Mouse (Mus musculus) MEL (cell line): ENCODE measurements around the gene Auts2. TPM values are rescaled to one million over a fixed set of nuclear protein-coding genes. Genes with fewer than 3 reads are reported as not detected.

ENCODE experiments used
- DNase-seq: peaks from one replicate; pipeline ENCODE4 v3.0.0; 2011; ENCODE audit warnings: low read depth, low spot score
- H3K27ac ChIP-seq: 2 replicates; pipeline ENCODE4 v1.5.1; 2012; ENCODE audit warnings: low read depth, mild to moderate bottlenecking, control low read depth, low read length, moderate library complexity; ENCODE audit not compliant: control insufficient read depth
- H3K27me3 ChIP-seq, 2 experiments: fragments of 150-350 bp in 1 of 2; sonication (generic) in 1 of 2; 2 replicates each; pipeline ENCODE4 v1.6.1; 2012; ENCODE audit warnings: low read length in 2 of 2, mild to moderate bottlenecking in 2 of 2, improper control_type of control experiment in 1 of 2, moderate library complexity in 1 of 2; ENCODE audit not compliant: insufficient read depth in 2 of 2, control insufficient read depth in 1 of 2
- H3K36me3 ChIP-seq, 2 experiments: 2 replicates each; pipeline ENCODE4 v1.6.1; 2012 to 2014; ENCODE audit warnings: low read length in 2 of 2, improper control_type of control experiment in 1 of 2, inconsistent platforms in 1 of 2, mild to moderate bottlenecking in 1 of 2; ENCODE audit not compliant: insufficient read depth in 2 of 2, control insufficient read depth in 1 of 2
- H3K4me1 ChIP-seq, 2 experiments: fragments of 150-350 bp in 1 of 2; sonication (generic) in 1 of 2; 2 replicates each; pipeline ENCODE4 v1.6.1; 2012; ENCODE audit warnings: low read length in 2 of 2, improper control_type of control experiment in 1 of 2, mild to moderate bottlenecking in 1 of 2; ENCODE audit not compliant: insufficient read depth in 2 of 2, control insufficient read depth in 1 of 2
- H3K4me3 ChIP-seq, 2 experiments: fragments of 150-350 bp in 1 of 2; sonication (generic) in 1 of 2; 2 replicates each; pipeline ENCODE4 v1.5.1; 2012; ENCODE audit warnings: low read depth in 2 of 2, low read length in 2 of 2, mild to moderate bottlenecking in 2 of 2, moderate library complexity in 2 of 2, control low read depth in 1 of 2, improper control_type of control experiment in 1 of 2; ENCODE audit not compliant: control insufficient read depth in 1 of 2, insufficient read depth in 1 of 2
- H3K79me2 ChIP-seq: 2 replicates; pipeline ENCODE4 v1.6.1; 2012; ENCODE audit warnings: mild to moderate bottlenecking, low read length, moderate library complexity; ENCODE audit not compliant: control insufficient read depth, poor library complexity, insufficient read depth
- H3K9ac ChIP-seq: 2 replicates; pipeline ENCODE4 v1.6.1; 2012; ENCODE audit warnings: low read depth, mild to moderate bottlenecking, control low read depth, low read length, moderate library complexity; ENCODE audit not compliant: control insufficient read depth, poor library complexity, severe bottlenecking
- H3K9me3 ChIP-seq: fragments of 150-350 bp; sonication (generic); replicated peaks from 2 replicates; pipeline ENCODE4 v1.6.1; 2012; ENCODE audit warnings: mild to moderate bottlenecking, low read length, improper control_type of control experiment, moderate library complexity; ENCODE audit not compliant: insufficient read depth
- CTCF ChIP-seq, 3 experiments: IDR thresholded peaks in 2 of 3; conservative IDR thresholded peaks in 1 of 3; 2 replicates each; pipeline ENCODE4 v1.5.1; 2011 to 2012; ENCODE audit warnings: low read length in 3 of 3, low read depth in 2 of 3, mild to moderate bottlenecking in 2 of 3, improper control_type of control experiment in 1 of 3, inconsistent platforms in 1 of 3, mixed read lengths in 1 of 3, moderate library complexity in 1 of 3; ENCODE audit not compliant: control insufficient read depth in 1 of 3, insufficient read depth in 1 of 3, poor library complexity in 1 of 3, severe bottlenecking in 1 of 3
- ELF1 ChIP-seq: IDR thresholded peaks from 2 replicates; pipeline ENCODE4 v1.6.1; 2014; ENCODE audit warnings: low read depth, mild to moderate bottlenecking, inconsistent platforms, low read length, improper control_type of control experiment, moderate library complexity
- EP300 ChIP-seq, 2 experiments: IDR thresholded peaks; 2 replicates each; pipeline ENCODE4 v1.6.1; 2011; ENCODE audit warnings: improper control_type of control experiment in 2 of 2, low read length in 2 of 2, low read depth in 1 of 2, mild to moderate bottlenecking in 1 of 2
- ETS1 ChIP-seq: IDR thresholded peaks from 2 replicates; pipeline ENCODE4 v1.6.1; 2012; ENCODE audit warnings: low read depth, mild to moderate bottlenecking, inconsistent platforms, low read length, improper control_type of control experiment, moderate library complexity
- GABPA ChIP-seq: IDR thresholded peaks from 2 replicates; pipeline ENCODE4 v1.6.1; 2012; ENCODE audit warnings: low read depth, mild to moderate bottlenecking, inconsistent platforms, low read length, improper control_type of control experiment, moderate library complexity
- KAT2A ChIP-seq: conservative IDR thresholded peaks from 2 replicates; pipeline ENCODE4 v1.6.1; 2012; ENCODE audit warnings: low read depth, low read length, improper control_type of control experiment, inconsistent platforms
- MAFK ChIP-seq: IDR thresholded peaks from 2 replicates; pipeline ENCODE4 v1.6.1; 2011; ENCODE audit warnings: low read depth, mild to moderate bottlenecking, low read length, improper control_type of control experiment, borderline replicate concordance
- MEF2A ChIP-seq: IDR thresholded peaks from 2 replicates; pipeline ENCODE4 v1.6.1; 2014; ENCODE audit warnings: low read depth, mild to moderate bottlenecking, inconsistent platforms, low read length, improper control_type of control experiment; ENCODE audit not compliant: poor library complexity, insufficient replicate concordance, severe bottlenecking; ENCODE audit errors: extremely low read depth
- MXI1 ChIP-seq: IDR thresholded peaks from 2 replicates; pipeline ENCODE4 v1.6.1; 2011; ENCODE audit warnings: mild to moderate bottlenecking, low read depth, low read length, improper control_type of control experiment
- MYB ChIP-seq: IDR thresholded peaks from 2 replicates; pipeline ENCODE4 v1.6.1; 2011; ENCODE audit warnings: mild to moderate bottlenecking, low read depth, low read length, improper control_type of control experiment
- NRF1 ChIP-seq: IDR thresholded peaks from 2 replicates; pipeline ENCODE4 v1.6.1; 2014; ENCODE audit warnings: low read depth, mild to moderate bottlenecking, inconsistent platforms, low read length, improper control_type of control experiment, moderate library complexity; ENCODE audit not compliant: poor library complexity, insufficient read depth, severe bottlenecking
- POLR2A ChIP-seq, 2 experiments: IDR thresholded peaks; 2 replicates each; pipeline ENCODE4 v1.6.1; 2011 to 2012; ENCODE audit warnings: low read length in 2 of 2, mild to moderate bottlenecking in 2 of 2, control low read depth in 1 of 2, improper control_type of control experiment in 1 of 2, low read depth in 1 of 2, moderate library complexity in 1 of 2; ENCODE audit not compliant: control insufficient read depth in 1 of 2, insufficient read depth in 1 of 2, poor library complexity in 1 of 2
- RAD21 ChIP-seq: IDR thresholded peaks from 2 replicates; pipeline ENCODE4 v1.6.1; 2011; ENCODE audit warnings: mild to moderate bottlenecking, low read depth, low read length, improper control_type of control experiment
- RCOR1 ChIP-seq: IDR thresholded peaks from 2 replicates; pipeline ENCODE4 v1.6.1; 2012; ENCODE audit warnings: low read depth, mild to moderate bottlenecking, inconsistent platforms, low read length, improper control_type of control experiment
- SMC3 ChIP-seq: IDR thresholded peaks from 2 replicates; pipeline ENCODE4 v1.6.1; 2011; ENCODE audit warnings: low read depth, low read length, improper control_type of control experiment
- TCF12 ChIP-seq: IDR thresholded peaks from 2 replicates; pipeline ENCODE4 v1.6.1; 2014; ENCODE audit warnings: low read depth, mild to moderate bottlenecking, inconsistent platforms, low read length, improper control_type of control experiment, moderate library complexity
- UBTF ChIP-seq: IDR thresholded peaks from 2 replicates; pipeline ENCODE4 v1.6.1; 2012; ENCODE audit warnings: low read depth, mild to moderate bottlenecking, inconsistent platforms, low read length, improper control_type of control experiment, moderate library complexity, borderline replicate concordance; ENCODE audit not compliant: insufficient read depth
- USF1 ChIP-seq: IDR thresholded peaks from 2 replicates; pipeline ENCODE4 v1.6.1; 2014; ENCODE audit warnings: low read depth, mild to moderate bottlenecking, inconsistent platforms, low read length, improper control_type of control experiment, moderate library complexity
- ZKSCAN1 ChIP-seq: IDR thresholded peaks from 2 replicates; pipeline ENCODE4 v1.6.1; 2012; ENCODE audit warnings: low read depth, mild to moderate bottlenecking, inconsistent platforms, low read length, improper control_type of control experiment, moderate library complexity
- ZNF384 ChIP-seq: IDR thresholded peaks from 2 replicates; pipeline ENCODE4 v1.6.1; 2012; ENCODE audit warnings: low read depth, mild to moderate bottlenecking, inconsistent platforms, low read length, improper control_type of control experiment
- polyA plus RNA-seq, 2 experiments: library from polyadenylated mRNA; stranded (reverse) in 1 of 2; unstranded in 1 of 2; fragments of >175 nt in 1 of 2; fragments of >200 nt in 1 of 2; gene quantifications; 2 replicates each; pipeline versions ENCODE4 v1.2.1 to v1.2.4; 2012; ENCODE audit warnings: low replicate concordance in 2 of 2, low read depth in 1 of 2; ENCODE audit not compliant: insufficient read length in 2 of 2, insufficient read depth in 1 of 2, missing spikeins in 1 of 2
- total RNA-seq: library from RNA; depleted of rRNA; stranded (reverse); fragments of 300-350 nt; gene quantifications from 2 replicates; pipeline ENCODE4 v1.2.3, GENCODE M21; 2012

The Auts2 gene
- total and polyA plus RNA-seq, 3 experiments, result not detected

- Histone ChIP-seq H3K79me2 (no peaks in the 10 kb centered on the region), H3K4me3 (no peak overlapping the region), H3K27me3 (no peaks in the 10 kb centered on the region), H3K27ac (no peak overlapping the region), H3K36me3 (no peaks in the 10 kb centered on the region), H3K9me3 (no peaks in the 10 kb centered on the region), H3K9ac (no peak overlapping the region), H3K4me1 (no peaks in the 10 kb centered on the region)
- TF ChIP-seq SMC3, result peak; percentile 27; the same call in 1 of the 2 replicates
- TF ChIP-seq CTCF (IDR thresholded peaks at IDR 0.05 in 2 of 3, conservative IDR thresholded peaks at IDR 0.05 in 1 of 3; ENCODE audit: control insufficient read depth in 1 of 3, insufficient read depth in 1 of 3, low read depth in 2 of 3, low read length in 3 of 3, poor library complexity in 1 of 3, severe bottlenecking in 1 of 3), result peak; percentile 33 to 52 (median 37); a peak in 5 of 6 replicates
- TF ChIP-seq POLR2A (IDR thresholded peaks at IDR 0.05; ENCODE audit: control insufficient read depth in 1 of 2, insufficient read depth in 1 of 2, low read depth in 1 of 2, low read length in 2 of 2, poor library complexity in 1 of 2), result no peak
- no peak for TF ChIP-seq MXI1
- no peak for TF ChIP-seq TCF12
- TF ChIP-seq RCOR1, result no peak
- TF ChIP-seq MAFK, result no peak
- TF ChIP-seq MEF2A, result no peak
- TF ChIP-seq GABPA, result no peak
- no peak for TF ChIP-seq MYB
- no peak for TF ChIP-seq UBTF
- TF ChIP-seq EP300 (IDR thresholded peaks at IDR 0.05; ENCODE audit: low read depth in 1 of 2, low read length in 2 of 2), result no peak
- TF ChIP-seq ETS1, result no peak
- no peak for TF ChIP-seq ELF1
- TF ChIP-seq RAD21, result peak; percentile 24
- no peak for TF ChIP-seq ZNF384
- no peak for TF ChIP-seq USF1
- no peak for TF ChIP-seq ZKSCAN1
- peak; percentile 7 for DNase-seq
Observed at GRCm38 (mm10) chr5:131430109-131430508, 1113.0 kb downstream of the Auts2 start.

GRCm38 (mm10) chr5:131429563-131429962 is 1113.6 kb downstream of the Auts2 start:
- Histone ChIP-seq H3K36me3 (no peaks in the 10 kb centered on the region), H3K4me1 (no peaks in the 10 kb centered on the region), H3K9me3 (no peaks in the 10 kb centered on the region), H3K9ac (no peak overlapping the region), H3K79me2 (no peaks in the 10 kb centered on the region), H3K27me3 (no peaks in the 10 kb centered on the region), H3K4me3 (no peak overlapping the region), H3K27ac (no peak overlapping the region)
- no peak for DNase-seq
- TF ChIP-seq KAT2A, result no peak
- no peak for TF ChIP-seq NRF1
- TF ChIP-seq MAFK, result no peak
- no peak for TF ChIP-seq GABPA
